Mouse (Mus musculus) MN1 (cell line): ENCODE measurements at regions not wholly inside any gene's neighbourhood (a gene's known extent, or its start where the extent isn't known, plus 50 kb on each side); places are given as distances from the start of the nearest gene placed in this dataset.

Source experiments
- DNase-seq: peaks from one replicate; pipeline ENCODE4 v3.0.0-alpha.2; 2016; ENCODE audit warnings: low spot score

- DNase-seq: no peak
Measured at GRCm38 (mm10) chr15:93645950-93646349, 50.3 kb upstream of the Prickle1 start.
